Mouse (Mus musculus) thymus, adult 2 months (tissue): ENCODE measurements around the gene Sec24c. TPM values are rescaled to one million over a fixed set of nuclear protein-coding genes. Genes with fewer than 3 reads are reported as not detected.
A peak's percentile ranks its signal among the peaks of the same experiment; 100 is the strongest.
"Not testable (repeated sequence)": the region's sequence is repeated elsewhere in the genome, so short reads cannot be mapped to it uniquely, and the experiment has no call there.

Experiments
- DNase-seq: peaks from one replicate; pipeline ENCODE4 v3.0.0; 2021
- H3K27ac ChIP-seq: fragments of 200-500 bp; 2 replicates; pipeline ENCODE4 v1.5.1; 2012; ENCODE audit warnings: low read length, control low read depth; ENCODE audit not compliant: control insufficient read depth, insufficient read depth
- H3K27me3 ChIP-seq: fragments of 200-500 bp; 2 replicates; pipeline ENCODE4 v1.6.1; 2012; ENCODE audit warnings: mild to moderate bottlenecking, low read length, moderate library complexity, mixed read lengths; ENCODE audit not compliant: control insufficient read depth, insufficient read depth
- H3K36me3 ChIP-seq: fragments of 200-500 bp; 2 replicates; pipeline ENCODE4 v1.6.1; 2012; ENCODE audit warnings: mild to moderate bottlenecking, low read length, moderate library complexity; ENCODE audit not compliant: control insufficient read depth, insufficient read depth
- H3K4me1 ChIP-seq: fragments of 200-500 bp; replicated peaks from 2 replicates; pipeline ENCODE4 v1.6.1; 2012; ENCODE audit warnings: low read length; ENCODE audit not compliant: control insufficient read depth, insufficient read depth
- H3K4me3 ChIP-seq: fragments of 200-500 bp; 2 replicates; pipeline ENCODE4 v1.5.1; 2012; ENCODE audit warnings: mild to moderate bottlenecking, low read length, control low read depth, moderate library complexity; ENCODE audit not compliant: control insufficient read depth, insufficient read depth
- CTCF ChIP-seq: fragments of 200-500 bp; IDR thresholded peaks from 2 replicates; pipeline ENCODE4 v1.5.1; 2012; ENCODE audit warnings: mild to moderate bottlenecking, control low read depth, low read length, moderate library complexity, borderline replicate concordance; ENCODE audit not compliant: control insufficient read depth, poor library complexity, insufficient read depth; ENCODE audit errors: extremely low read depth
- POLR2A ChIP-seq: fragments of 200-500 bp; IDR thresholded peaks from 2 replicates; pipeline ENCODE4 v1.6.1; 2012; ENCODE audit warnings: mild to moderate bottlenecking, low read length, control low read depth, moderate library complexity; ENCODE audit not compliant: control insufficient read depth, poor library complexity, insufficient read depth; ENCODE audit errors: extremely low read depth
- WGBS: fragments of 180-500 bp; shearing (Covaris S2); methylation state at CpG from one replicate; pipeline ENCODE4 v1.1.7; 2018; 5-methylcytosine and 5-hydroxymethylcytosine counted together
- polyA plus RNA-seq: library from polyadenylated mRNA; depleted of rRNA; stranded (reverse); fragments of >200 nt; gene quantifications from 2 replicates; pipeline ENCODE4 v1.2.3, GENCODE M21; 2012

Sec24c gene
- polyA plus RNA-seq, 1 experiment, result 486 TPM

DNA sequence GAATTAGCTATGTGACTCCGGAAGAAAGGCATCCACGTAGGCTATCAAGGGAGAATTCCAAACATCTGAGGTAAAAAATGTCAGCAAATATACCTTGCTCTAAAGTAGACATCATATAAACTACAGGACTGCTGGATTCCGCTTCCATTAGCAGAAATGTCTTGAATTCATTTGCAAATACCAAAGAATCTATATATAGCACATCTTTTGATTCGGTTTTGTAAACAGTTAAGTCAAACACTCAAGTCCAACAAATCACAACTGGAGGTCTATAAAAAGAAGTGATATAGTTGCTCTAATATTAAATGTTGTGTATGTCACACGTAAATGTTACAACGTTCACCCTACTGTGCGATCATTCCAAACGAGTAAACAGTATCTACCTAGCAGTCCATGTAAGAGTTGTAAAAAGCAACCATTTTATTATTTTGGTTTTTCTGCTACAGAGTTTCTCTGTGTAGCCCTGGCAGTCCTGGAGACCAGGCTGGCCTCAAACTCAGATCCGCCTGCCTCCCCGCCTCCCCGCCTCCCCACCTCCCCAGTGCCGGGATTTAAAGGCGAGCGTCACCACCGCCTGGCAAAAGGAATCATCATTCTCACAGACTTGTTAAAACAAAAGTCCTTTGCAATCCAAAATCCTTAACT lies 28.1 kb downstream of the Sec24c start:
- Histone ChIP-seq H3K27me3 (no peaks in the 10 kb centered on the region), H3K4me3 (peak overlapping the region; percentile 95), H3K36me3 (no peaks in the 10 kb centered on the region), H3K27ac (no peak overlapping the region), H3K4me1 (no peaks in the 10 kb centered on the region)
- WGBS, result 14% methylated on average over 15 of the region's 15 CpGs
- no peak for DNase-seq
- no peak for TF ChIP-seq POLR2A
- no peak for TF ChIP-seq CTCF

DNA sequence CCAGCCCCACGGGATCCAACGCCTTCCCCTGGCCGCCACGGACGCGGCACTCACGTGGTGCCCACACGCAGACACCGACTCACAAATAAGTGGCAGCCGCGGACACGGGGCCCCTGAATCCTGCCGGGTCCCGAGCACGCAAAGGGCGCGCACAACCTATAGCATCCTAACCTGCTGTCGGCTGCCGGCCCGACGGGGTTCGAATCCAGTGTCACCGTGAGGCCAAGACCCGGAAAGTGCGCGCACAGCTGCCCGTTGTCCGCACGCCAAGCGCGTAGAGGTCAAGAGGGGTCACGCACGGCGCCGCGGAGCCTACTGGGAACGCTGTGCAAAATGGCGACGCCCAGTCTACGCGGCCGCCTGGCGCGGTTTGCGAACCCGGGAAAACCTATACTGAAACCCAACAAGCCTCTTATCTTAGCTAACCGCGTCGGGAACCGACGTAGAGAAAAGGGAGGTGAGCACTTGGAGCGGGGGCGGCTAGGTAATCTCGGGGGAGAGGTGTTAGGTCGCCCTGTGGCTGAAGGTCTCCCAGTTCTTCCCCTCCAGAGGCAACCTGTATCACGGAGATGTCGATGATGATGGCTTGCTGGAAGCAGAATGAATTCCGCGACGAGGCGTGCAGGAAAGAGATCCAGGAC lies 28.8 kb downstream of the Sec24c start, which contains the start of gene Chchd1:
TSS of gene Chchd1 (plus strand) at position 266 of the 641 bp plus-strand sequence.
- under 1% methylated on average over 61 of the region's 61 CpGs for WGBS
- peak; percentile 86 for DNase-seq
- peak within 1 kb of the TSS; percentile 95 for H3K4me3 ChIP-seq
- TF ChIP-seq POLR2A (peak; percentile 82; the same call in 1 of the 2 replicates), CTCF (no peak)
- H3K27me3 ChIP-seq, result no peaks in the 10 kb centered on the region
- H3K36me3 ChIP-seq, result no peaks in the 10 kb centered on the region
- no peaks in the 10 kb centered on the region for H3K4me1 ChIP-seq
- H3K27ac ChIP-seq, result peak within 1 kb of the TSS; percentile 47; the same call in 1 of the 2 replicates

GRCm38 (mm10) chr14:20703461-20703860 lies 29.4 kb downstream of the Sec24c start:
- not testable (repeated sequence) for DNase-seq, H3K27me3 ChIP-seq, H3K4me1 ChIP-seq, H3K27ac ChIP-seq, H3K36me3 ChIP-seq
- WGBS, result 7% methylated on average over 8 of the region's 8 CpGs
- H3K4me3 ChIP-seq, result peak overlapping the region; percentile 95

- TF ChIP-seq CTCF (0 out of 2 replicates have a peak, but pooled peaks have one; percentile 12), POLR2A (no peak)
These were observed 33.4 kb downstream of the Sec24c start, which contains the start of gene Zswim8 for GRCm38 (mm10) chr14:20707201-20708190. Zswim8 (plus strand) TSS chr14:20707552.

GRCm38 (mm10) chr14:20708239-20708638 lies 34.1 kb downstream of the Sec24c start:
- peaks cover 14% of the 10 kb centered on the region for H3K36me3 ChIP-seq
- peak overlapping the region; percentile 36 for H3K27ac ChIP-seq

More at GRCm38 (mm10) chr14:20707201-20708190, 33.4 kb downstream of the Sec24c start, which contains the start of gene Zswim8:
- Histone ChIP-seq H3K36me3 (peaks cover 7% of the 10 kb centered on the region; the same call in 1 of the 2 replicates), H3K4me3 (peak within 1 kb of the TSS; percentile 91), H3K27me3 (no peaks in the 10 kb centered on the region), H3K4me1 (peaks cover 7% of the 10 kb centered on the region), H3K27ac (peak within 1 kb of the TSS; percentile 36)
- WGBS, result under 1% methylated on average over 80 of the region's 80 CpGs
- peak; percentile 69 for DNase-seq

DNA sequence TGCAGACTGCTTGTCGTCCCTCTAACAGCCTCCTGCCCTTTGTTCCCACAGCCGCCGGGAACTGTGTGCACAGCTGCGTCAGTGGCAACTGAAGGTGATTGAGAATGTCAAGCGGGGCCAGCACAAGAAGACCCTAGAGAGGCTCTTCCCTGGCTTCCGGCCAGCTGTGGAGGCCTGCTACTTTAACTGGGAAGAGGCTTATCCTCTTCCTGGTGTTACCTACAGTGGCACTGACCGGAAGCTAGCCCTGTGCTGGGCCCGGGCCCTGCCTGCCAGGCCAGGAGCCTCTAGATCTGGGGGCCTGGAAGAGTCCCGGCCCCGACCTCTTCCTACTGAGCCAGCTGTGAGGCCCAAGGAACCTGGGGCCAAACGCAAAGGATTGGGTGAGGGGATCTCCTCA lies 39.7 kb downstream of the Sec24c start:
- WGBS, result 95% methylated on average over 11 of the region's 11 CpGs

More at GRCm38 (mm10) chr14:20708239-20708638, 34.1 kb downstream of the Sec24c start:
- WGBS, result under 1% methylated on average over 10 of the region's 10 CpGs
- no peak for TF ChIP-seq CTCF
- TF ChIP-seq POLR2A, result no peak
- H3K4me3 ChIP-seq, result peak overlapping the region; percentile 91
- no peaks in the 10 kb centered on the region for H3K27me3 ChIP-seq
- peaks cover 7% of the 10 kb centered on the region for H3K4me1 ChIP-seq
- DNase-seq, result no peak

More for the DNA sequence above, 39.7 kb downstream of the Sec24c start:
- H3K36me3 ChIP-seq, result peaks cover 53% of the 10 kb centered on the region
- H3K27me3 ChIP-seq, result no peaks in the 10 kb centered on the region
- no peak overlapping the region for H3K4me3 ChIP-seq
- H3K4me1 ChIP-seq, result peaks cover 3% of the 10 kb centered on the region; the same call in 1 of the 2 replicates
- TF ChIP-seq POLR2A, result no peak
- TF ChIP-seq CTCF, result no peak
- no peak for DNase-seq
- H3K27ac ChIP-seq, result no peak overlapping the region
